Mouse (Mus musculus) embryo, embryonic 11 days (tissue): Measurements from ENCODE around the gene Hoxb8.

ENCODE experiments used
- DNase-seq: peaks from one replicate; pipeline ENCODE4 v3.0.0-alpha.2; 2015

The Hoxb8 gene

GRCm38 (mm10) chr11:96281855-96282570, at the start of gene Hoxb8:
Gene Hoxb8, plus strand, starts transcription at chr11:96281905.
- DNase-seq, result no peak

DNA sequence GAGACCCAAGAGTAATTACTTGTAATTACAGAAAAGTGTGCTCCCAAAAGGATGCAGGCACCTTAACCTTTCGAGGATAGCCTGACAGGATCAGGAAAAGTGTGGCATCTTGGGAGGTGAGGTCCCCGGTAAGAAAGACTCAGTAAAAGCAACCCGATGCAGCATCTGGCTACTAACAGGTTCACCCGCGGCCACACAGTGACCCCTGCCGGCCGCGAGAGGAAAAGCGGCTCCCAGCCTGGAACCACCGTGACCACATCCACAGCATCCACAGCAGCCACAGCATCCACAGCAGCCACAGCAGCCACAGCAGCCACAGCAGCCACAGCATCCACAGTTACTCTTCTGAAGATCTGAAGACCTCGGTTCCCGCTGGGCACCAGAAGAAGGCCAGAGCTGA, 46.8 kb upstream of the Hoxb8 start:
- peak; percentile 70 for DNase-seq

DNA sequence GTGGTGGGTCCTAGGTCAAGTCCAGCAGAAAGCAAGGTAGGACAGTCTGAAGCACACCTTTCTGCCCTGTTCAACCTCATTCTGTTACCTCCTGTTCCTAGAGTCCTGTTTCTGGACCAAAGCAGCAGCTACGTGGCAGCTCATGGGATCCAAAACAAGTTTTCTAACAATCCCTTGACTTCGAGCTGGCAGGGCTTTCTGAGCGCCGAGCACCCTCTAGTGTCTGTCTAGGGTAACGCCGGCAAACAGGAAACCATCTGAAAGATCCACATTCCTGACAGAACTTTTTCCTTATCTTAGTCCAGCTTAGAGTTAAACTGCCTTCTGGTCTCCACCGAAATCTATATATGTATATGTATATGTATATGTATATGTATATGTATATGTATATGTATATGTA, 41.5 kb upstream of the Hoxb8 start:
- peak; percentile 74 for DNase-seq

DNA sequence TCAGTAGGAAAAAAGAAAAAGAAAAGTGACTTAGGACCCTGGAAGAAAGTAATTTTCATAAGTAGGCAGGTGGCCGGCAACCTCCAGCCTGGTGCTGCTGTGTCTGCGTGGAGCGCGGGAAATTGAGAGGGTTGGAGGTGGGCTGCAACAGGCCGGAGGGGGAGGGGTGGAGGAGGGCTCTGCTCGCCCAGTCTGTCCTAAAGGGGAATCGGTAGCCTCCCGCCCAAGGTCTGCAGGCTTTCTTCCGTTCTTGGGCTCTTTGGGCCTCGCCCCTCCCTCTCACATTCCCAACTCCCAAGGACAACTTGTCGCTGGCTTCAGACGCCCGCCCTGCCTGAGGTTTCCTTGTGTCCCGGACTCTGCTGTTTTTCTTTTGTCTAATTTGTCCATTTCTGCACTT, 30.8 kb upstream of the Hoxb8 start:
- peak; percentile 74 for DNase-seq

GRCm38 (mm10) chr11:96251480-96252031, 30.1 kb upstream of the Hoxb8 start:
- DNase-seq, result peak; percentile 42

- DNase-seq, result peak; percentile 22
Measured at GRCm38 (mm10) chr11:96252541-96253120, 29.1 kb upstream of the Hoxb8 start.

DNA sequence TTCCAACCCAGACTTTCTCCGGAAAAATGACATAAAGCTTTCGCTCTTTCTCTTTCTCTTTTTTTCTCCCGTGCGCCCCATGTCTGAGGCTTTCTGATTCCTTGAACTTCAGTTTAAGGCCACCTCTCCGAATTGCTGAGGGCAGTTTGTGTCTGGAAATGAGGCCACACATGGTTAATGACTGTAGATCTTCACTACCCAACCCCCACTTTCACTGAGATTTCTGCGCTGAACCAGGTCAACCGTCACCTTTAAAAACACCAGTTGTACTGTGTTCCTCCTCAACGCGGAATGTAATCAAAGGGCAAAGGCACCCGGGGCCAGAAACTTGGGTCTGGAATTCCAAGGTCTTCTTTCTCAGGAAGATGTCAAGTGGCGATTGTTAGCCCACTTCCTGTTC, 27.5 kb upstream of the Hoxb8 start:
- peak; percentile 32 for DNase-seq

DNA sequence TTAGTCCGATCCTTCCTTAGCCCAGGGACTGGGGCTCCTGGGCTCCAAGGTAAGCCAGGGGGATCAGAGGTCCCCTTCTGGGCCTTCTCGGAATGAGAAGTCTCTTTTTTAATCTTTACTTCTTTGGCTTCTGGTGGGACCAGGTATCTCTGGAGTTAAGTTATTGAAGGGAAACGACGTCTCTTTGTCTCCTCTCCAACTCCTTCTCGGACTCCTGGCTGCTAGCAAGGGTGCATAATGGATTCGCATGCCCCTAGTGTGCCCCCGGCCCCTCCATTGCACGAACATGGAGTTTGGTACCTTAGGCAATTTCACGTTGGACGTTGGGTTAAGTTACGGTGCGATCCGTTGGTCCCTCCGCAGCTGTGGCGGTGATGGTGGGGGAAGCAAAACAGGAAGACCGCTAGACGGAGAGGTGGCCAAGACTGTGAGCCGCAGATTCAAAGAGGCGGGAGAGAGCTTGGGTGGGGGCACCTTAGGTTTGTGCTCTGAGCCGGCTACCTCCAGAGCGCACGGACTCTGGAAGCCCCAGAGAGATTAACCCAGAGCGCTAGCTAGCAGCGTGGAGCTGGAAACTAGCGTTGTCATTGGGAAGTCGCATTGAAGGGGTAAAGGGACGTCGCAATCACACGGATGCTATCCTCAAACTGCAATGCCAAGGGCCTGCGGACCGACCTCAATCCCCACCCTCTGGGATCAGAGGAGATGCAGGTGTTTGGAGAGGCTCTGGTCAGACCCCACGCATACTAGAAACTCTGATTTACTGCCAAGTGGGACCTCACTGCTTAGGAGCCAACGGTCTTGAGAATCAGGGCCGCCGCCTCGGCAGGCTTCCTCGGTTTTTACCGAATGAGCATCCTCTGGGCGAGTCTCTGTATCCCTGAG, 26.4 kb upstream of the Hoxb8 start:
- DNase-seq, result peak; percentile 37

DNA sequence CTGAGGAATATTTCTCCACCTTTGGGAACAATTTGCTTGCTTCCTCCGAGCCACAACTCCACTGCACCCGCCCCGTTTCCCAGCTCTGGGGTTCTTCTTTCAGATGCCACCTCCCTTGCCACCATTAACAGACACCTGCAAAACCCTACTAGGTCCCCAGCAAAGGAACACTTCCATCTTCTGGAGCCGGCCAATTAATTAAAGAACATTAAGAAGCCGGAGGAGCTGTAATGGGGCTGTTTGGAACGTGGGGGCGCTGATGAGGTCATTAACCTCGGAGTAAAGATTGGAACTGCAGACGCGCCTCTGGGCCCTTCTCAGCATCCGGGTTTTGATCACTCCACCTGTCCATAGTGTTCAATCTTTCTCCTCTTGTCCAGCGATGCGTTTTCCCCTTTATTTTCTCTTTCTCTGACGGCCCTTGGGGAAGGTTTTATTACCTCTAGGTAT, 25.7 kb upstream of the Hoxb8 start:
- DNase-seq, result peak; percentile 37

DNA sequence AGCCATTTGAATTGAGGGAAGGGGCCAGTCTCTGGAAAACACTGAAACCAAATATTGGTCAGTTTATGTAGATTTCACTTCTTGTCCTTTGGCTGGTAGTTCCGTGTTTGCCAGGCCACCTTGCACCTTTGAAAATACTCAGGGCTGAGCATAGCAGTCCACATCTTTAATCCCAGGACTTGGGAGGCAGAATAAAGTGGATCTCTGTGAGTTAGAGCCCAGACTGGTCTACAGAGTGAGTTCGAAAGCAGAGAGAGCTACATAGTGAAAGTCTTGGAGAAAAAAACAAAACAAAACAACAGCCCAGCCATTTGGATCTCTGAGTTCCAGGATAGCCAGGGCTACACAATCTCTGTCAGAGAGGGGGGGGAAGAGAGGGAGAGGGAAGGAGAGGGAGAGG, 24.6 kb upstream of the Hoxb8 start:
- DNase-seq, result peak; percentile 2

DNA sequence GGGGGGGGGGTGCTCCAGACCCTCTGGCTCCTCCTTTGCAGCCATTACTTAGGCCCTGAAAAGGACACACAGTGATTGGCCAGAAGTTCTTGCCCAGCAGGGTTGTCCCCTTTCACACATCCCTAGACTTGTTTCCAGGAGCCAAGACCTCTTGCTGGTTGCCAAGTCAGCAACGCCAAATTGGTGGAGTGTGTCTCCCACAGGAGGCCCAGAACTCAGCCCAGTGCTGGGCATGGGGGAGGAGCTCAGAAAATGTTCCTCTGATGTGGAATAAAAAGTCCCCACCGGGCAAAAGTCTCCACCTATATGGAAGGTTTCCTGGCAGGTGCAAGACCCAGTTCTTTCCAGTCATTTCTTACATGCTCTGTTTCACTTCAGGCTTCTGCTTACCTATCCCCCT, 22.7 kb upstream of the Hoxb8 start:
- DNase-seq, result peak; percentile 4

- peak; percentile 3 for DNase-seq
Measured at GRCm38 (mm10) chr11:96259511-96259910, 22.2 kb upstream of the Hoxb8 start.

GRCm38 (mm10) chr11:96260310-96260970, 21.3 kb upstream of the Hoxb8 start:
- peak; percentile 66 for DNase-seq

GRCm38 (mm10) chr11:96261323-96261890, 20.3 kb upstream of the Hoxb8 start:
- DNase-seq, result peak; percentile 91

- peak; percentile 6 for DNase-seq
Measured at GRCm38 (mm10) chr11:96262262-96262830, 19.4 kb upstream of the Hoxb8 start.

DNA sequence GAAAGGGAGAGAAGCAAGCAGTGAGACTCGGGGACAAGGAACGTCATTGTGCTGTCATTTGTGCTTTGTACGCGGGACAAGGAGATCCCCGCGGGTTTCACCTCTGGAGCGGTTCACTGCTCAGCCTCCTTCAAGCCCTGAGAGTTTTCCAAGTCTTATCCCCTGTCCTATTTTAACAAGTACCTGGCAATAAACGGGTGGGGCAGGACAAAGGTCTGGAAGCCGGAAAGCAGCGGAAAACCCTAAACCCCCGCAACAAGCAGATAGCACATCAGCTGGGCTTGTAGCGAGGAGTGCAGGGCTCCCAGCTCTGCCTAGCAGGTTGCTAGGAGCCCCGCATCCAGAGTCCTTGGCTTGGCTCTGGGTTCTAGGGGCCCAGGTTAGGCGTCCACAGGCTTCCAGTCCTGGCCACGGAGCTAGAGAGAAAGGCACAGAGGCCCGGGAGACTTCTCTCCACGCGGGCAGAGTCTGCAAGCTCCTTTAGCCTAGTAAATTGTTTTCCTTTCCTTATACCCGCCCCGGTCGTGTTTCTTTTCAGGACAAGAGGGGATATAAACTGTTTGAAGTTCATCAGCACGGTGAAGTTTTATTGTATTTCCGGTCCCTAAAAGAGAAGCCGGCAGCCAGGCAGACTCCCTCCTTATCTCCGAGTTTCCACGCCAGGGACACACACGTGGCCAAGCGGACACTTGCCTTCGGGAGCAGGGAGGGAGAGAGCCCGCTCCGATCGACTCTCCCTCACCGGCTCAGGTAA, 17.9 kb upstream of the Hoxb8 start:
- peak; percentile 48 for DNase-seq

GRCm38 (mm10) chr11:96264390-96265020, 17.2 kb upstream of the Hoxb8 start:
- peak; percentile 37 for DNase-seq

DNA sequence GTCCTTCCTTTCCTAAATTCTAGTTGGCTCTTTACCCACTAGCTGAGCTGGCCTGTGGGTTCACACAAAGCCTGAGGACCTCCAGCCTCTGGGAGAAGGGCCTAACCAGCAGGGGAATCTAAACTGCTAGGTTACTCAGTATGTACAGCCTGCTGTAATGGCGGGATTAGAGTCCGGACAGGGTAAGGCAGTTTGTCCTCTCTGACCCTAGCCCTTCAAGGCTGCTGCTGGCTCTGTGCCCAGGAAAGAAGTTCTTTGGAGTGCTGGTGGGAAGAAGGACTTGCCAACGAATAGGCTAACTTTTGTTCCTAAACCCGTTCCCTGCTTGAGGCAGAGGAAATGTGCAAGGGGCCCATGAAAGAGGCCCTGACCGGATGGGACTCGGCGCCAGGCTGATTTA, 15.8 kb upstream of the Hoxb8 start:
- DNase-seq, result peak; percentile 28

DNA sequence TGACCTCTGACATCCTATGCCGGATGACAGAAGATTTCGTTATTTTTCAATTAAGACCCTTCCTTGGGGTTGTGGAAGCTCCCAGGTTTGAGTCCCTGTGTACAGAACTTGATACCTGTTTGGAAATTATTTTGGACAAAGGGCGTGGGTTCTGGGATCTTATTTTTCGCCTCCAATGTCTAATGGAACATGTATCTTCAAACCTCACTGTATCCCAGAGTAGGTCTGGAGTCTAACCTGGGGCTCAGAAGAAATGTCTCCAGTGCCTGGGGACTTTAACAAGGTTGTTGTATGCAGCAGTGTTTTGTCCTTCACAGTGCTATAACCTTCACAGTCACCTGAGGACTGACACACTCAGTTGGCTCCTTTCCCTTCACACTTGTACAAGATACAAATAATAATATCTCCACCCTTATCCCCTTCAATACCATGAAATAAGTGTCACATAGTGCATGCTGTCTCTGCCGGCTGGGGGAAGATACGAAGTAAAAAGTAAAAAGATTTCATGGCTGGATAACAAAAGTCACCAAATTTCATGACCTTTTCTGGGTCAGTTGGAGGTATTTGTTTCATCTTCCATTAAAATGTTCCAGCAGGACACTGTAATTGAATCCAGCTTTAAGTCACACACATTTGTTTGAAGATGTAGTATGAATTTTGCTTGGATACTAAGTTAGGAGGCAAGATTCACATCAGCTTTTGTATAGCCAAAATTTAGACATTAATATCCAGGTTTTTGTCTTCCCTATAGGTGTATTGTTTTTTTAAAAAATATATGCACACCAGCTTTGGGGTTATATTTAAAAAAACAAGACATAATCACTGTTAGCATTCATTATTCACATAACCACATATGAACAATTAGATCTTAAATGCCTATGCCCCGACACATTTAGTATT, 14.4 kb upstream of the Hoxb8 start:
- peak; percentile 27 for DNase-seq
